Mouse (Mus musculus) gastrocnemius, postnatal 10 days (tissue): Measurements from ENCODE around the gene Arhgef2. TPM values are rescaled to one million over a fixed set of nuclear protein-coding genes. Genes with fewer than 3 reads are reported as not detected.

Experiments
- DNase-seq: peaks from one replicate; pipeline ENCODE4 v3.0.0; 2021; ENCODE audit warnings: mixed read lengths
- total RNA-seq, 2 experiments: library from RNA; stranded (reverse); gene quantifications; 2 replicates each; pipeline ENCODE4 v1.2.3; 2021

The Arhgef2 gene
- total RNA-seq, 2 experiments from 2014 or later: 58.2 to 97.6 TPM

- peak; percentile 92 for DNase-seq
These were observed 79.5 kb downstream of the Arhgef2 start, which contains the start of gene Khdc4 for GRCm38 (mm10) chr3:88684980-88685941. Gene Khdc4, plus strand, starts transcription at chr3:88685803.

DNA sequence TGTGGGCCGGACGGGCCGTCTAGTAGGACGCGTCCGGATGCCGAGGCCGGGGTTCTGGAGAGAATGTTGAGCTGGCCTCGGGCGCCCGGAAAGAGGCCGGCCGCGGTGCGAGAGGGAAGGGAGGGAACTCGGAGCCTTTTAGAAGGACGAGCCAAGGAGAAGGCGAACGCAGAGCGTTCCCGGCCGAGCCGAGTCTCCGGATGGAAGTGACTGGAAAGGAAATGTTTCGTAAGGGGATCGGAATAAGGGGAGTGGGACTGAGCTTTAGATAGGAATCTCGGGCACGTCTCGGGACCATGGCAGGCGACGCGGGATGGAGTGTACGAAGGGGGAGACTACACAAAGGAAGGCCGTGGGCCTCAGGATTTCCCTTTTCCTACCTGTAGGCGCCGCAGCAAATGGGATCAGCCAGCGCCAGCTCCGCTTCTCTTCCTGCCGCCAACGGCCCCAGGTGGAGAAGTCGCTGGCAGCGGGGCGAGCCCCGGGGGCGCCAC, 80.2 kb downstream of the Arhgef2 start:
- peak; percentile 25 for DNase-seq

- no peak for DNase-seq
These were observed 81.2 kb downstream of the Arhgef2 start for GRCm38 (mm10) chr3:88686734-88687611.

- no peak for DNase-seq
These were observed 83.3 kb downstream of the Arhgef2 start for GRCm38 (mm10) chr3:88689079-88689478.

- no peak for DNase-seq
These were observed 89.8 kb downstream of the Arhgef2 start for GRCm38 (mm10) chr3:88695545-88695944.

Other genes with a start within 250 kb of the Arhgef2 start
- gene Paqr6, start 241.4 kb upstream of the Arhgef2 start, total RNA-seq: 1 to 10 TPM; 1.2 to 1.6 TPM
- 10 to 100 TPM in 1 of 2 experiments, not detected in 1; 29.3 TPM for gene Bglap3, start 233.2 kb upstream of the Arhgef2 start, total RNA-seq
- gene Bglap2, start 227.3 kb upstream of the Arhgef2 start, total RNA-seq: 10 to 100 TPM in 1 of 2 experiments, not detected in 1; 42.4 TPM
- 100 to 1,000 TPM in 1 of 2 experiments, not detected in 1; 175 TPM for gene Bglap, start 221.5 kb upstream of the Arhgef2 start, total RNA-seq
- gene Pmf1, start 195.6 kb upstream of the Arhgef2 start, total RNA-seq: 10 to 100 TPM; 44.0 to 46.8 TPM
- gene Slc25a44, start 180.8 kb upstream of the Arhgef2 start, total RNA-seq: 10 to 100 TPM; 11.9 to 12.3 TPM
- gene Sema4a, start 144.8 kb upstream of the Arhgef2 start, total RNA-seq: 1 to 10 TPM; 2.3 to 3.7 TPM
- gene Lmna, start 96.0 kb upstream of the Arhgef2 start, total RNA-seq: 100 to 1,000 TPM; 189 to 213 TPM
- 1 to 10 TPM; 3.0 to 6.3 TPM for gene Mex3a, start 73.6 kb upstream of the Arhgef2 start, total RNA-seq
- gene Rab25, start 57.7 kb upstream of the Arhgef2 start, total RNA-seq: not detected
- 10 to 100 TPM; 75.4 to 81.8 TPM for gene Lamtor2, start 52.9 kb upstream of the Arhgef2 start, total RNA-seq
- 10 to 100 TPM; 45.1 to 52.2 TPM for gene Ubqln4, start 52.2 kb upstream of the Arhgef2 start, total RNA-seq
- 100 to 1,000 TPM; 108 to 125 TPM for gene Ssr2, start 30.1 kb upstream of the Arhgef2 start, total RNA-seq
- gene Rxfp4, start 47.2 kb downstream of the Arhgef2 start, total RNA-seq: not detected
- gene Khdc4, start 79.8 kb downstream of the Arhgef2 start, total RNA-seq: 10 to 100 TPM; 20.5 to 35.5 TPM
- gene Rit1, start 110.9 kb downstream of the Arhgef2 start, total RNA-seq: 10 to 100 TPM; 21.9 to 23.6 TPM
- gene Syt11, start 169.2 kb downstream of the Arhgef2 start, total RNA-seq: 1 to 10 TPM; 4.6 to 5.4 TPM
- gene Gon4l, start 229.3 kb downstream of the Arhgef2 start, total RNA-seq: 10 to 100 TPM; 13.9 to 19.6 TPM